Mouse (Mus musculus) thymus, postnatal 25 days (tissue): ENCODE results near the gene Zrsr1.

Experiments used
- DNase-seq: peaks from one replicate; pipeline ENCODE4 v3.0.0; 2022

Zrsr1 gene

GRCm38 (mm10) chr11:22973599-22973998 lies 1.8 kb downstream of the Zrsr1 start:
- DNase-seq, result no peak

DNA sequence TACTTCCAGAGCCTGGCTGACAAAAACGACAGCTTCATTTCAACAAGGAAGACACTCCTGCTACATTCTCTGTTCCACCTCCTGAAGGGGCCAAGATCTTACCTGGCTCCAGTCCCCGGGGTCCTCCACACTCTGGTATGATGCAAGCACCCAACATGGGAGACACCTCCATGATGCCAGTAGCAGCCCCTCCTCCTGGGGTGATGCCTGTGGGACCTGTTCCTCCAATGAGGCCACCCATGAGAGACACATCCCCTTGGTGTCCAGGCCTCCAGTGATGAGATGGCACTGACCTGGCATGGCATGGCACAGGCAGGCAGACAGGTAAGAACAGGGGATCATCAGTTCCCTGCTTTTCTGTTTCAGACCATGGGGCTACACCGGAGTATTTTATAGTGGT lies 6.4 kb downstream of the Zrsr1 start:
- no peak for DNase-seq

DNA sequence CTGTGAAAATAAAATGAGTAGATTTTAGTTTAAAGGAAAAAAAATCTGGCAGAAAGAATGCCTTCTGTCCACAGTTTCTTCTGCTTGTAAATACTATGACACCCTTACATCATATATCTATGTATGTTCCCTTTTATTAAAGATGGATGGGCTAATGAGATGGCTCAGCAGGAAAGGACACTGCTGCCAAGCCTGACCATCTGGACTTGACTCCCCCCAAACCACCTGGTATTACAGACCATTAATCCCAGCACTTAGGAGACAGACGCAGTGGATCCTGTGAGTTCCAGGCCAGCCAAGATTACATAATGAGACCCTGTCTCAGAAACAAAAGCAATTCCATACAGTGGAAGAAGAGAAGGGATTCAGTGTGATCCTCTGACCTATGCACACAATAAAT lies 6.9 kb downstream of the Zrsr1 start:
- no peak for DNase-seq

GRCm38 (mm10) chr11:22979221-22979620 lies 7.4 kb downstream of the Zrsr1 start:
- no peak for DNase-seq

- DNase-seq, result no peak
Measured at GRCm38 (mm10) chr11:22981041-22981440, 9.2 kb downstream of the Zrsr1 start.

GRCm38 (mm10) chr11:22981543-22981950 lies 9.7 kb downstream of the Zrsr1 start:
- DNase-seq, result no peak

DNA sequence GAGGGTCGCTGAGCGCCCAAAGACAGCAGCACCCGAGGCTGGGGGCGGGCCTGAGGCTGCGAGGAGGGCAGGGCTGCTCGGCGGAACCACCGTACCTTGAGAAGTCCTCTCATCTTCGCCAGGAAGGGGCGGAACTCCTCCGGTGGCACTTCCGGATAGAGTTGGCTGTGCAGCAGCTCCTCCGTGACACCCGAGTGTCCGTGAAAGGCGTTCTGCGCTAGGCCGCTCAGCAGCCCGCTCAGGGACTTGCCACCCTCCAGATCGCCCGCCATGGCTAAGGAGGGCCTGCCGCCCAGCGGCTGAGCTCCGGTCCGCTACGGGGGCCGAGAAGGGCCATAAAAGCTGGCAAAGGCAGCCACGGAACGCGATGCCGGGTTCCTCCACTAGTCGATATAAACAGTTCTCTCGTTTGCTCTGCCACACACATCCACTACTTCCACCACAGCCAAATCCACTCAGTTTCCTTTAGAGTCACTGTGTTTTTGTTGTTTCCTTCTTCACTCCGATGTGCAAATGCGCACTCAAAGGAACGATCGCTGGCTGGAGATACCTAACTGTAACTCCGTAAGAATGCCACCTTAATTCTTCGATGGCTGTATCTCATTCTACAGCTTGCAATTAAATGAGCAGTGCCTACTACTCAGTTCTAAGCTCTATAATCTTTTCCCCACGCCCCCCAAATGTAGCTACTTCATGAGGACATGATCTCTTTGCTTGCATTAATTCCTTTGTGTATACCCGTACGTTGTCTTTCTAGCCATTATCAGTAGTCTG lies 10.4 kb downstream of the Zrsr1 start, which contains the start of the genes Gm28048 and Commd1:
TSS of gene Gm28048 (minus strand) at position 107 of the 774 bp plus-strand sequence.
TSS of gene Commd1 (minus strand) at position 399 of the 774 bp plus-strand sequence.
- peak; percentile 97 for DNase-seq

- no peak for DNase-seq
Measured at GRCm38 (mm10) chr11:22982846-22983245, 11.0 kb downstream of the Zrsr1 start.

- DNase-seq, result no peak
Measured at GRCm38 (mm10) chr11:22985510-22985909, 13.7 kb downstream of the Zrsr1 start.

- no peak for DNase-seq
Measured at GRCm38 (mm10) chr11:22987357-22987756, 15.6 kb downstream of the Zrsr1 start.

DNA sequence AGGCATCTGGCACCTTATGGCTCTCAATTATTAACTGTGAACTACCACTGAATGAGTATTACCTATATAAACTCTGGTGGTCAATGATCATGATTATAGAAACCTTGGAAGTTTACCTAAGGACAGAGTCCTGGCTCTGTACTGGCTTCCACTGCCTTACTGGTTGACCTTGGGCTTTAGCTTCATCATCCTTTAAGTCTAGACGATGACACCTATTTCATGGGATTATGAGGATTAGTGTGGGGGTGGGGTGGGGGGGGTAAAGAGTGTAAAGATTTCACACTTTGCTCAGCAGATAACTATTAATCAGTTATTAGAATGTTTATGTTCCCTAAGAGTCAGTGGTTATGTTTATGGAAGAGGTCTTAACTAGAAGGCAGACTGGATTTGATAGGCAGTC lies 18.0 kb downstream of the Zrsr1 start:
- no peak for DNase-seq

GRCm38 (mm10) chr11:22990393-22991126 lies 18.8 kb downstream of the Zrsr1 start, which contains the start of gene Cct4:
Gene Cct4 (plus strand): TSS chr11:22990519.
- DNase-seq, result peak; percentile 85

- DNase-seq, result no peak
Measured at GRCm38 (mm10) chr11:22991218-22991835, 19.5 kb downstream of the Zrsr1 start.

DNA sequence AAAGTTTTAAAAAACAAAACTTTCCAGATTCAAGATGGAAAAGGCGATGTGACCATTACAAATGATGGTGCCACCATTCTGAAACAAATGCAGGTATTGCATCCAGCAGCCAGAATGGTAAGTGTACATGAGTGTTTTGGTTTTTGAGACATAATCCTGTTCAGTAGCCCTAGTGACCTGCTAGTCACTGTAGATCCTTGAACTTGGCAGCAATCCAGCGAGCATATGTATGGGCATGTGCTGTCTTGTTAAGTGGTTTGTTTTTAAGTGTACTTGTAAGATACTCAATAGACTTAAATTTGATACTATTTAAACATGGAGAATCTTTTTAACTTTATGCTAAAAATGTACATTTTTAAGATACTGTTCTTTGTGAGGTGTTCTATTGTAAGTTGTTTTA lies 22.5 kb downstream of the Zrsr1 start:
- DNase-seq, result no peak

DNA sequence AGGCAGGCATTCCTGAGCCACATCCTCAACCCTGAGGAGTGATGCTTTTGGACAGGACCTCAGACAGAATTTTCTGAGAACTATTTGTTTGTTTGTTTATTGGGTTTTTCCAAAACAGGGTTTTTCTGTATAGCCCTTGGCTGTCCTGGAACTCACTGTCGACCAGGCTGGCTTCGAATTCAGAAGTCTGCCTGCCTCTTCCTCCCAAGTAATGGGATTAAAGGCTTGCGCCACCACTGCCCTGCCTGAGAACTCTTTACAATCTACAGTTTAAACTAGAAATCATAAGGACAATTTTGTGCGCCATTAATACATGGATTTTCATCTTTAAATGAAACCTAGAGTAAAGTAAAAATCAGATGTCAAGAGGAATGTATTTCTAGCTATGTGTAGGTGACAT lies 23.7 kb downstream of the Zrsr1 start:
- DNase-seq, result no peak

GRCm38 (mm10) chr11:22998308-22998707 lies 26.5 kb downstream of the Zrsr1 start:
- DNase-seq, result no peak

- DNase-seq, result no peak
Measured at GRCm38 (mm10) chr11:23005276-23005675, 33.5 kb downstream of the Zrsr1 start.

DNA sequence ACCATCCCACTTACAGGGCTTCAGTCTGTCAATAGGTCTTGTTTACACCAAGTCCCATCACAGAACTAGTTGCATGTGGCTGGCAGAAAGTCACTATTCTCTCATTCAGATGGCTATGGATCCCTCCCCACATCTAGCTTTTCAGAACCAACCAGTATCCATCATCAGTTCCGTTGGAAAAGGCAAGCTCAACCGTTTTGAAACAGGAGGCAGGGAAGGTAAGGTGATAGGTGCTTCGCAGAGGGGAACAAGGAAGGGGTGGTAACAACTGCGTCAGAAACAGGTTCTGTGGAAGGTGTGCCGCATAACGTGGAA lies 35.3 kb downstream of the Zrsr1 start:
- no peak for DNase-seq

GRCm38 (mm10) chr11:23007481-23008180 lies 35.8 kb downstream of the Zrsr1 start, which contains the start of gene Fam161a:
Gene Fam161a (plus strand): TSS chr11:23007531.
- DNase-seq, result peak; percentile 40

DNA sequence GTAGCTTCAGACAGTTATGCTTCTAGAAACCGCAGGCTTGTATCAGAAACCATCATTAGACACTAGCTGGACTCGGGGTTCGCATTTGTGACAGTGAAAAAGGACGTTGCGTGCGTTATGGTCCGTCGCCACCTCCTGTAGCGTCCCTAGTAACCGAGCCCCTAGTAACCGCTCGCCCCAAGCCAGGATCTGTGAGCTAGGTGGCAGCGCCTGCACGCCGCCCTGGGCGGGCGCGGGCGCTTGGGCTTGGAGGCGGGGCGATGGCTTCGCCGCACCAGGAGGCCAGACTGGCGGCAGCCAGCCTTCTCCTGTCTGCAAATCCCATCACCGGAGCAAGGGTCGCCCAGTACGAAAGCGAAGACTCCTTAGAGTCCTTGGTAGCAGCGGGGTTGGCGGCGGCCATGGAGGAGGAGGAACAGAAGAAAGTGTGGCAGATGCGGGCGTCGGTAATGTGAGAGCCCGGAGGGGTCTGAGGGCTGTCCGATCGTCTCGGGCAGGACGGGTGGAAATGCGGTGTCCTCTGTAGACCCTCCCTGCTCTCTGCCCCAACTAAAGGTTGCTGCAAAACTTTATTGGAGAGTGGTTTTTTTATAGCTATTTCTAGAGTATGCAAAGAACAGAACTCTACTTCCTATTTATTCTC lies 36.5 kb downstream of the Zrsr1 start:
- DNase-seq, result peak; percentile 66

DNA sequence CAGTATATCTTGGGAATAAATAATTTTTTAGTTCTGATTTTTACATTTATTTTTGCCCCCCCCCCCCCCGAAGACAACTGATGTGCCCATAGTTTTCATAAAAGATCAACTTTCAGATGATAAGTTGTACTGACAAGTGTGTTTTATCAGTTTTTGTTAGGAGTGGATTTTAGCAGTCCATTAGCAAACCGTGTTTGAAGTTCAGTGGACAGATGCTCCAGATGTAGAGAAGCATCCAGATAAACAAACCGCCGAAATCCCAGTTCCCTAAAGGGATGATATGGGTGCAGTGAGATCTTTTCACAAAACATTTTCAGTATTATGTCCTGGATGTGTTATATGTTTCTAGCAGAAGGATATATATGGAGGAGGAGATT lies 37.0 kb downstream of the Zrsr1 start:
- no peak for DNase-seq

DNA sequence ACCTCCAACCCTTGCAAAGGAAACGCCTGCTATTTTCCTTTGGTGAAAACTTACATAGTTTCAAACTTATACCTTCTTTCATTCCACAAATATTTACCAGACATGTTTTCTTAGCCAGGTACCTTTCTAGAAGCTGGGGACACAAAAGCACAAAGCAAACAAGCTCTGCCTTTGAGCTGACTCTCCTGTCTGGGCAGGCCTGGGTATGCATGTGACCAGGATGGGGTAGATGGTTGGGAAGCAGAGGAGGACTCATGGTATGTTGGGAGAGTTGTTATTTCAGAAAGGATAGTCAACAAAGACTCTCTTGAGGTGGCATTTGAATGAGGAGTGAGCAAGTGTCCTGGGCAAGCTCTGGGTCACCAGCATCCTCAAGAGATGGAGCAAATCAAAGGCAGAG lies 41.3 kb downstream of the Zrsr1 start:
- DNase-seq, result no peak
